Mouse (Mus musculus): ENCODE data around the gene Ccnt1.
"Not testable (repeated sequence)": the region's sequence is repeated elsewhere in the genome, so short reads cannot be mapped to it uniquely, and the experiment has no call there.

Gene Ccnt1

GRCm38 (mm10) chr15:98543341-98543740, 27.4 kb downstream of the Ccnt1 start:
- no peak for DNase-seq (ENCODE audit: low spot score)

GRCm38 (mm10) chr15:98541064-98541463, 29.7 kb downstream of the Ccnt1 start:
- no peak for DNase-seq (ENCODE audit: low spot score)

GRCm38 (mm10) chr15:98537923-98538322, 32.8 kb downstream of the Ccnt1 start:
- DNase-seq (ENCODE audit: low spot score), result no peak

- DNase-seq (ENCODE audit: low spot score), result no peak
Measured at GRCm38 (mm10) chr15:98536828-98537510, 33.8 kb downstream of the Ccnt1 start.

- no peak for DNase-seq (ENCODE audit: low spot score)
Measured at GRCm38 (mm10) chr15:98535921-98536320, 34.8 kb downstream of the Ccnt1 start.

GRCm38 (mm10) chr15:98533881-98534627, 36.7 kb downstream of the Ccnt1 start, which contains the start of gene Kansl2:
TSS of gene Kansl2 (minus strand) at chr15:98534264.
- DNase-seq (ENCODE audit: low spot score), result peak; percentile 96

GRCm38 (mm10) chr15:98533035-98533531, 37.6 kb downstream of the Ccnt1 start:
- no peak for DNase-seq (ENCODE audit: low spot score)

- no peak for DNase-seq (ENCODE audit: low spot score)
Measured at GRCm38 (mm10) chr15:98532281-98532680, 38.4 kb downstream of the Ccnt1 start.

- no peak for DNase-seq (ENCODE audit: low spot score)
Measured at GRCm38 (mm10) chr15:98528066-98528563, 42.6 kb downstream of the Ccnt1 start.

- DNase-seq (ENCODE audit: low spot score), result no peak
Measured at GRCm38 (mm10) chr15:98527056-98527771, 43.5 kb downstream of the Ccnt1 start.

- no peak for DNase-seq (ENCODE audit: low spot score)
Measured at GRCm38 (mm10) chr15:98526057-98526456, 44.7 kb downstream of the Ccnt1 start.

GRCm38 (mm10) chr15:98521245-98521644, 49.5 kb downstream of the Ccnt1 start:
- no peak for DNase-seq (ENCODE audit: low spot score)

- DNase-seq (ENCODE audit: low spot score), result peak; percentile 59
Measured at GRCm38 (mm10) chr15:98517380-98518355, 53.1 kb downstream of the Ccnt1 start.

GRCm38 (mm10) chr15:98514845-98515244, 55.9 kb downstream of the Ccnt1 start:
- not testable (repeated sequence) for DNase-seq (ENCODE audit: low spot score)

- DNase-seq (ENCODE audit: low spot score), result no peak
Measured at GRCm38 (mm10) chr15:98514146-98514545, 56.6 kb downstream of the Ccnt1 start.

GRCm38 (mm10) chr15:98513676-98514075, 57.0 kb downstream of the Ccnt1 start:
- DNase-seq (ENCODE audit: low spot score), result not testable (repeated sequence)

GRCm38 (mm10) chr15:98512799-98513321, 57.9 kb downstream of the Ccnt1 start:
- DNase-seq (ENCODE audit: low spot score), result no peak

GRCm38 (mm10) chr15:98512232-98512631, 58.5 kb downstream of the Ccnt1 start:
- no peak for DNase-seq (ENCODE audit: low spot score)

GRCm38 (mm10) chr15:98511386-98511928, 59.3 kb downstream of the Ccnt1 start:
- DNase-seq (ENCODE audit: low spot score), result no peak

Data from spleen, adult 12 weeks (tissue).